Mouse (Mus musculus): Measurements from ENCODE around the gene Hnrnpll. TPM values are rescaled to one million over a fixed set of nuclear protein-coding genes. Genes with fewer than 3 reads are reported as not detected.

Gene Hnrnpll
- polyA plus RNA-seq (2012; rRNA removed) = 85.4 and 87.6 TPM in 2 replicates

GRCm38 (mm10) chr17:80061783-80062619 is at the start of gene Hnrnpll:
Hnrnpll (minus strand) TSS chr17:80062334.

Other genes with a start within 250 kb of the Hnrnpll start
- gene Atl2, start 166.2 kb downstream of the Hnrnpll start, polyA plus RNA-seq (2012; rRNA removed) = 33.2 and 35.5 TPM in 2 replicates
- gene Galm, start 65.1 kb upstream of the Hnrnpll start, polyA plus RNA-seq (2012; rRNA removed) = 1.5 and 2.5 TPM in 2 replicates
- 347 and 350 TPM in 2 replicates for gene Srsf7, start 145.0 kb upstream of the Hnrnpll start, polyA plus RNA-seq (2012; rRNA removed)
- 0.08 and 0.12 TPM in 2 replicates for gene Ttc39d, start 145.1 kb upstream of the Hnrnpll start, polyA plus RNA-seq (2012; rRNA removed)
- 12.7 and 13.9 TPM in 2 replicates for gene Gemin6, start 162.1 kb upstream of the Hnrnpll start, polyA plus RNA-seq (2012; rRNA removed)
- 24.5 and 31.9 TPM in 2 replicates for gene Morn2, start 227.9 kb upstream of the Hnrnpll start, polyA plus RNA-seq (2012; rRNA removed)
- gene Dhx57, start 228.1 kb upstream of the Hnrnpll start, polyA plus RNA-seq (2012; rRNA removed) = 86.2 and 87.3 TPM in 2 replicates
- 1.8 and 7.4 TPM in 2 replicates for gene Arhgef33, start 245.1 kb upstream of the Hnrnpll start, polyA plus RNA-seq (2012; rRNA removed)